Mouse (Mus musculus): ENCODE measurements around the gene Cd300a.

The Cd300a gene

GRCm38 (mm10) chr11:114889991-114890518, at the start of gene Cd300a:
Gene Cd300a (plus strand): TSS chr11:114890041.
- DNase-seq (ENCODE audit: low read depth, low spot score), result no peak

GRCm38 (mm10) chr11:114843818-114844463, 45.9 kb upstream of the Cd300a start:
- no peak for DNase-seq (ENCODE audit: low read depth, low spot score)

GRCm38 (mm10) chr11:114844464-114845220, 45.2 kb upstream of the Cd300a start:
- DNase-seq (ENCODE audit: low read depth, low spot score), result no peak

- DNase-seq (ENCODE audit: low read depth, low spot score), result no peak
These were observed 43.5 kb upstream of the Cd300a start for GRCm38 (mm10) chr11:114846336-114846735.

- DNase-seq (ENCODE audit: low read depth, low spot score), result no peak
These were observed 42.8 kb upstream of the Cd300a start for GRCm38 (mm10) chr11:114847008-114847407.

GRCm38 (mm10) chr11:114849572-114849971, 40.3 kb upstream of the Cd300a start:
- DNase-seq (ENCODE audit: low read depth, low spot score), result no peak

- no peak for DNase-seq (ENCODE audit: low read depth, low spot score)
These were observed 39.8 kb upstream of the Cd300a start for GRCm38 (mm10) chr11:114850066-114850451.

- DNase-seq (ENCODE audit: low read depth, low spot score), result no peak
These were observed 39.2 kb upstream of the Cd300a start, which contains the start of gene Gprc5c for GRCm38 (mm10) chr11:114850452-114851268. Gene Gprc5c (plus strand): TSS chr11:114851152.

- DNase-seq (ENCODE audit: low read depth, low spot score), result no peak
These were observed 38.6 kb upstream of the Cd300a start for GRCm38 (mm10) chr11:114851269-114851607.

GRCm38 (mm10) chr11:114851608-114852310, 38.1 kb upstream of the Cd300a start:
- DNase-seq (ENCODE audit: low read depth, low spot score), result no peak

- no peak for DNase-seq (ENCODE audit: low read depth, low spot score)
These were observed 37.3 kb upstream of the Cd300a start for GRCm38 (mm10) chr11:114852311-114853173.

GRCm38 (mm10) chr11:114853174-114853838, 36.5 kb upstream of the Cd300a start:
- DNase-seq (ENCODE audit: low read depth, low spot score), result no peak

- DNase-seq (ENCODE audit: low read depth, low spot score), result no peak
These were observed 35.3 kb upstream of the Cd300a start for GRCm38 (mm10) chr11:114854581-114854980.

- DNase-seq (ENCODE audit: low read depth, low spot score), result no peak
These were observed 33.7 kb upstream of the Cd300a start for GRCm38 (mm10) chr11:114856125-114856524.

GRCm38 (mm10) chr11:114858641-114859040, 31.2 kb upstream of the Cd300a start:
- DNase-seq (ENCODE audit: low read depth, low spot score), result no peak

- DNase-seq (ENCODE audit: low read depth, low spot score), result no peak
These were observed 28.8 kb upstream of the Cd300a start for GRCm38 (mm10) chr11:114861057-114861456.

GRCm38 (mm10) chr11:114862687-114863086, 27.2 kb upstream of the Cd300a start:
- DNase-seq (ENCODE audit: low read depth, low spot score), result no peak

GRCm38 (mm10) chr11:114863918-114864420, 25.9 kb upstream of the Cd300a start:
- no peak for DNase-seq (ENCODE audit: low read depth, low spot score)

- DNase-seq (ENCODE audit: low read depth, low spot score), result no peak
These were observed 23.8 kb upstream of the Cd300a start for GRCm38 (mm10) chr11:114865999-114866398.
